Mouse (Mus musculus): ENCODE results near the gene Fbxo48.

- no peak for TF ChIP-seq CTCF (IDR thresholded peaks at IDR 0.05; ENCODE audit: extremely low read depth, insufficient read depth, low read length)
- TF ChIP-seq POLR2A (IDR thresholded peaks at IDR 0.05; ENCODE audit: extremely low read depth, insufficient read depth, low read length) = no peak
These were observed 8.2 kb upstream of the Fbxo48 start for GRCm38 (mm10) chr11:16943016-16943415.

Measured in cortical plate, adult 2 months (tissue).